Mouse (Mus musculus) limb, embryonic 11.5 days (tissue): ENCODE data around the gene Gm14569. TPM values are rescaled to one million over a fixed set of nuclear protein-coding genes. Genes with fewer than 3 reads are reported as not detected.

Experiments used
- ATAC-seq: fragments of 200-750 bp; cut with Nextera tagmentation; 2 replicates; pipeline ENCODE4 v1.8.0; 2017; ENCODE audit warnings: low read depth; ENCODE audit not compliant: insufficient number of reproducible peaks, low FRiP score, low TSS enrichment
- DNase-seq: peaks from one replicate; pipeline ENCODE4 v3.0.0-alpha.2; 2015; ENCODE audit warnings: low spot score
- H3K27ac ChIP-seq: fragments of 300-500 bp; sonication (generic); replicated peaks from 2 replicates; pipeline ENCODE4 v1.5.1; 2014; ENCODE audit warnings: low read depth, mild to moderate bottlenecking, low read length
- H3K27me3 ChIP-seq: fragments of 300-500 bp; sonication (generic); 2 replicates; pipeline ENCODE4 v1.6.1; 2014; ENCODE audit warnings: mild to moderate bottlenecking, low read length, mixed read lengths; ENCODE audit not compliant: control insufficient read depth, insufficient read depth
- H3K36me3 ChIP-seq: fragments of 300-500 bp; sonication (generic); 2 replicates; pipeline ENCODE4 v1.6.1; 2014; ENCODE audit warnings: mild to moderate bottlenecking, low read length, moderate library complexity, mixed read lengths; ENCODE audit not compliant: control insufficient read depth, insufficient read depth
- H3K4me1 ChIP-seq: fragments of 300-500 bp; sonication (generic); 2 replicates; pipeline ENCODE4 v1.6.1; 2014; ENCODE audit warnings: low read length, mixed read lengths; ENCODE audit not compliant: control insufficient read depth, insufficient read depth
- H3K4me2 ChIP-seq: fragments of 300-500 bp; sonication (generic); 2 replicates; pipeline ENCODE4 v1.6.1; 2014; ENCODE audit warnings: low read depth, mild to moderate bottlenecking, moderate library complexity; ENCODE audit not compliant: severe bottlenecking
- H3K4me3 ChIP-seq: fragments of 300-500 bp; sonication (generic); 2 replicates; pipeline ENCODE4 v1.5.1; 2014; ENCODE audit warnings: low read depth, low read length
- H3K9ac ChIP-seq: fragments of 300-500 bp; sonication (generic); 2 replicates; pipeline ENCODE4 v1.6.1; 2014; ENCODE audit warnings: mild to moderate bottlenecking, low read length
- H3K9me3 ChIP-seq: fragments of 300-500 bp; sonication (generic); 2 replicates; pipeline ENCODE4 v1.6.1; 2016; ENCODE audit warnings: low read length; ENCODE audit not compliant: control insufficient read depth
- WGBS: fragments of 180-500 bp; shearing (Covaris S2); extraction: QIAGEN DNeasy Blood & Tissue Kit; methylation state at CpG from one replicate; pipeline ENCODE4 v1.1.7; 2014; 5-methylcytosine and 5-hydroxymethylcytosine counted together
- microRNA-seq: library from miRNA; unstranded; fragments of <30 nt; microRNA quantifications from one replicate; pipeline ENCODE4, GENCODE M21; 2016
- polyA plus RNA-seq: library from polyadenylated mRNA; unstranded; fragments of >200 nt; fragmentation: Nextera tagmentation; extraction: Ambion mirVana; gene quantifications from 2 replicates; pipeline ENCODE4 v1.2.1, GENCODE M21; 2014

Gm14569 gene
- polyA plus RNA-seq, 1 experiment from 2014 or later = not detected

DNA sequence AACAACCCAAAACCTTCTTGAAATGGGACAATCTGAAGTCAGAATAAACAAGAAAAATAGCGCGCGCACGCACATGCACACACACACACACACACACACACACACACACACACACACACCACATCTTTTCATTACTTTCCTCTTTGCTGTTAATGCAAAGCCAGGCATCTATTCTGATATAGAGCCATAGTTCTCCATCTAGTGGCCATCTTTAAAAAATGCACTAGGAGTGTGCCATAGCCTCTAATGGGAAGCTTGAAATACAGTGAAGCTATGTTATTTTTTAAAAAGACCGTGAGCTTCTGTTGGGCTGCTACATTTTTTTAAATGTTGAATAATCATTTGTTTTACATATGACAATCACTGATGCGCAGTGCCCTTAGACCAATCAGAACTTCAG is 98.4 kb downstream of the Gm14569 start:
- Histone ChIP-seq H3K27me3 (no peaks in the 10 kb centered on the region), H3K9me3 (no peaks in the 10 kb centered on the region), H3K36me3 (no peaks in the 10 kb centered on the region), H3K4me2 (no peak overlapping the region), H3K4me3 (no peak overlapping the region), H3K9ac (no peak overlapping the region), H3K4me1 (no peaks in the 10 kb centered on the region), H3K27ac (no peak overlapping the region)
- DNase-seq = no peak
- WGBS = 33% methylated on average over 6 of the region's 6 CpGs
- no peak for ATAC-seq

DNA sequence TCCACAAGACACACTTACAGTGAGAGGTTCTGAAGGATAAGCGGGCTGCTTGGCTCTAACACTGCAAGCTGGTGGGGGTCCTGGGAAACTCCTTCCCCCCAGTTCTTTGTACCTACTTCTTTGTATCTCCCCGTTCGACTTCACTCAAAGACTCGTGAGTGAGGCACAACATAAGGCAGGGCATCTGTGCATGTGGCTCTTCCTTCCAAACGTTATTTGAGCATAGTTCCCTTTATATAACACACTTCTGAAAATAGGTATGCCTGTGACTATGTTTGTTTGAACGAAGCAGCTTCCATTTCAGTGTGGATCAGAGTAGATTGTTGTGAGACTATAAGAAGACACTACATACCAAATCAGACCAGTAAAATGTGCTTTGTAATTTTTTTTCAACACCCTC is 99.0 kb downstream of the Gm14569 start:
- WGBS = 77% methylated on average over 6 of the region's 6 CpGs
- no peak for DNase-seq
- no peak overlapping the region for H3K4me3 ChIP-seq
- no peak overlapping the region for H3K4me2 ChIP-seq
- ATAC-seq = no peak
- H3K9ac ChIP-seq = no peak overlapping the region
- H3K27me3 ChIP-seq = no peaks in the 10 kb centered on the region
- H3K9me3 ChIP-seq = no peaks in the 10 kb centered on the region
- no peaks in the 10 kb centered on the region for H3K36me3 ChIP-seq
- H3K27ac ChIP-seq = no peak overlapping the region
- H3K4me1 ChIP-seq = no peaks in the 10 kb centered on the region

DNA sequence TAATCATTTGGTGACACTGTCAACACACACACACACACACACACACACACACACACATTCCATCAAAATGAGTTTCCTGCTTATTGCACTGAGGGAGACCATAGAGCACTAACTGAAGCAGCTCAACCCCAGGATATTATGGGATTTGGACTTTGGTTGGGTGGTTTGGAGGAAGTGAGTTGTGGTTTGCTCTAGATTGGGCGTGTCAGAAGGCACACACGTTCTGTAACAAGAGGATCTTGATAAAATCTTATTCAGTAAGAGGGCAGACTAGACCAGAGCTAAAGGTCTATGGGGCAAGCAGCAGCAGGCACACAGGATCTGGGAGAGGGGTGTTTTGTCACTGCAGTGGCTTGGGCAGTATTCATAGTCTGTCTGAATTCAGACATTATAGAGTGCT is 101.1 kb downstream of the Gm14569 start:
- H3K9ac ChIP-seq = no peak overlapping the region
- no peak for ATAC-seq
- H3K36me3 ChIP-seq = no peaks in the 10 kb centered on the region
- no peak for DNase-seq
- no peaks in the 10 kb centered on the region for H3K27me3 ChIP-seq
- H3K9me3 ChIP-seq = no peaks in the 10 kb centered on the region
- no peak overlapping the region for H3K27ac ChIP-seq
- H3K4me3 ChIP-seq = no peak overlapping the region
- WGBS = 67% methylated on average over 2 of the region's 2 CpGs
- no peaks in the 10 kb centered on the region for H3K4me1 ChIP-seq
- H3K4me2 ChIP-seq = no peak overlapping the region

DNA sequence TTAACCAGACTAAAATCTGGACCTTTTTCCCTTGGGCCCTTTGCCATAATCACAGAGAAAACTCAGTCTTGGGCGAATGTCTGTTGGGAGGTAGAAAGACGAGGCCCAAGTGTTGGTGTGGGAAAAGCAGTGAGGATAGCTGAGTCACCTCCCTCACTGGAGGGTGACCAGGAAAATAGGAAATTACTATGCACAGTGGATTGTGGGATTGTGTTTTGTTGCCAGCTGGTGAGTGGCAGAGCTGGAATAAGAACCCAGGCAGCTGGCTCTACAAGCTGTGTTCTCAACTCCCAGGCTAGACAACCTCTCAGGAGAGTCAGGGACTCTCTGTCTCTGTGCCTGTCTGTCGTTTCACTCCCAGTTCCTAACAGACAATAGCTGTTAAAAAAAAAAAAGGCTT is 101.7 kb downstream of the Gm14569 start:
- WGBS = 73% methylated on average over 3 of the region's 3 CpGs
- ATAC-seq = no peak
- H3K4me1 ChIP-seq = no peaks in the 10 kb centered on the region
- H3K4me2 ChIP-seq = no peak overlapping the region
- no peaks in the 10 kb centered on the region for H3K27me3 ChIP-seq
- H3K9ac ChIP-seq = no peak overlapping the region
- H3K9me3 ChIP-seq = no peaks in the 10 kb centered on the region
- no peak overlapping the region for H3K4me3 ChIP-seq
- no peak for DNase-seq
- no peak overlapping the region for H3K27ac ChIP-seq
- no peaks in the 10 kb centered on the region for H3K36me3 ChIP-seq

DNA sequence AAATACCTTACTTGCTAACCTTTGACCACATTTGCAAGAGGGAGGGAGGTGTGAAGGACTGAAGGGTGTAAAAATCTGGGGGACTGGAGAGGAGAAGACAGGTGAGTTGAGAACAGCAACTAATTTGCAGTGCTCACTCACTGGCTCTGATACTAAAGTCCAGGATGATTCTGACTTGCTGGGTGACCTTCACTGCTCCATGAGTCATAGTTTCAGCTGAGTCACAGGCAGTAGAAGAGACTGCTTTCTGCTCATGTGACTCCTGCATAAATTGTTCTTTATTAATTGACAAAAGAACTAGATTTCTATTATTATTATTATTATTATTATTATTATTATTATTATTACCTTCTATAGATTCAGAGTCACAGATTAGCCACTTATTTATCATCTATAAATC is 106.3 kb downstream of the Gm14569 start:
- Histone ChIP-seq H3K27me3 (no peaks in the 10 kb centered on the region), H3K4me2 (no peak overlapping the region), H3K9me3 (no peaks in the 10 kb centered on the region), H3K9ac (no peak overlapping the region), H3K27ac (no peak overlapping the region), H3K36me3 (no peaks in the 10 kb centered on the region), H3K4me3 (no peak overlapping the region), H3K4me1 (no peaks in the 10 kb centered on the region)
- DNase-seq (no peak), ATAC-seq (no peak)

Small RNA genes within 50 kb of the gene (microRNA-seq; reads per million reads assigned to microRNA genes)
- not detected for gene Gm44485

Other genes with a start within 250 kb of the Gm14569 start
- 0.10 and 0.11 TPM in 2 replicates for gene Lonrf3, start 163.5 kb downstream of the Gm14569 start, polyA plus RNA-seq
- gene Gm6268, start 90.5 kb downstream of the Gm14569 start, polyA plus RNA-seq = not detected in 2 replicates
- gene Pgrmc1, start 106.4 kb upstream of the Gm14569 start, polyA plus RNA-seq = 374 and 384 TPM in 2 replicates
- 2.2 and 2.6 TPM in 2 replicates for gene Akap17b, start 153.6 kb upstream of the Gm14569 start, polyA plus RNA-seq